Mouse (Mus musculus) neutrophil, adult 5-6 weeks (primary cell): ENCODE results near the gene Cfl1. TPM values are rescaled to one million over a fixed set of nuclear protein-coding genes. Genes with fewer than 3 reads are reported as not detected.
"Not testable (repeated sequence)": the region's sequence is repeated elsewhere in the genome, so short reads cannot be mapped to it uniquely, and the experiment has no call there.

Experiments
- ATAC-seq: fragments of 151-379, 151-347 bp; 2 replicates; pipeline ENCODE4 v1.8.0; 2017; ENCODE audit warnings: mild to moderate bottlenecking, moderate TSS enrichment; ENCODE audit not compliant: insufficient number of reproducible peaks, poor library complexity, low FRiP score, severe bottlenecking; ENCODE audit errors: extremely low read depth
- total RNA-seq: library from RNA; stranded (forward); fragments of 200-1000 nt; gene quantifications from 2 replicates; pipeline ENCODE4 v1.2.3, GENCODE M21; 2017

Gene Cfl1
- total RNA-seq, 1 experiment from 2014 or later: 1,009 TPM

DNA sequence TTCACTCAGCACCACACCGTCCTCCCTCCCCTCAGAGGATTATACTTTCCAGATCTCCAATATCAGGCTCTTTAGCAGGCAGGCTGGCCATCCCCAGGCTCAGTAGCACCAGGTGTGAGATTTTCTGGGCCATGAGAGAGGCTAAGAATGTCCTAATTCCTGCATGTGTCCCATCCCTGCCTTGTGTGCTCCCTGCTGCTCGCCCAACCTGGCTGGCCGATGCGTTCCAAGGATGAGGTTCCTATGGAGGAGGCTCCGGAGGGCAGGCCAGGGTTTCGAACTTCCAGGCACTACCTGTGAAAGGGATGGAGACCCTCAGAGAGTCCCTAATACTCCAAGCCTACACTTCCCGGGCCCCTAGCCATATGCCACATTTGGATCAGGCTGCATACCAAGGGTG lies 4.4 kb upstream of the Cfl1 start:
- no peak for ATAC-seq

GRCm38 (mm10) chr19:5486286-5486685 lies 4.0 kb upstream of the Cfl1 start:
- no peak for ATAC-seq

DNA sequence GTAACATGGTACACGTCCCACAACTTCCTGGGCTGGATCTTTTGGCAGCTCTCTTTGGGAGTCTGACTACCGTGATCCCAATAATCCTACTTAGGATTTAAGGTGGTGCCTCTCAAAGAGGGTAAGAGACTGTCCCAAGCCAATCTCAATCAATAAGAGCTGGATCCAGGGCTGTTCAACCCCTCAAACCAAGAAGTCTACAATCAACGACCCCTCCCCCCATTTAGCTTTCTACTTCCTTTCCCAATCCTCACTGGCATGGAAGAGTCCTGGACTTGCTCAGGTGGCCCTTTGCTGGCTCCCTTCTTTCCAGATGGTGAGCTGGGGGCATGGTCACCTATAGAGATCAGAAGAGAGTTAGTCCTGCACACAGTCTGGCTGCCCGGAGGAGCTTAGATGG lies 3.5 kb upstream of the Cfl1 start:
- ATAC-seq: no peak

GRCm38 (mm10) chr19:5487768-5488550 lies 2.3 kb upstream of the Cfl1 start, which contains the start of gene Mus81:
TSS of gene Mus81 (minus strand) at chr19:5488402.
- peak; percentile 40 for ATAC-seq

- peak; percentile 64 for ATAC-seq
Measured at GRCm38 (mm10) chr19:5488878-5489571, 1.2 kb upstream of the Cfl1 start.

DNA sequence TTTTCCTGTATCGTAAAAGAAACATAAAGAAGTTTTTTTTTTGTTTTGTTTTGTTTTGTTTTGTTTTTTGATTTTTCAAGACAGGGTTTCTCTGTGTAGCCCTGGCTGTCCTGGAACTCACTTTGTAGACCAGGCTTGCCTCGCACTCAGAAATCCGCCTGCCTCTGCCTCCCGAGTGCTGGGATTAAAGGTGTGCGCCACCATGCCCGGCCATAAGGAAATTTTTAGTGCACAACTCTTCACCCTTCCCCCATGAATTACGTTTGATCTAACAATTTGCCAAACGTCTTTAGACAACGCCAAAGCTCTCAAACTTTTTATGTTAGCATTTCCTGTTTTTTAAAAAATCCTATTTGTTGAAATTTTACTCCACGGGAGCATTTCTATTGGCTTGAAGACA lies 534 bp upstream of the Cfl1 start:
- ATAC-seq: not testable (repeated sequence)

GRCm38 (mm10) chr19:5490898-5491708 lies 848 bp downstream of the Cfl1 start:
- ATAC-seq: peak; percentile 38

GRCm38 (mm10) chr19:5492641-5493040 lies 2.4 kb downstream of the Cfl1 start:
- ATAC-seq: no peak

- ATAC-seq: not testable (repeated sequence)
Measured at GRCm38 (mm10) chr19:5493301-5493721, 3.1 kb downstream of the Cfl1 start.

DNA sequence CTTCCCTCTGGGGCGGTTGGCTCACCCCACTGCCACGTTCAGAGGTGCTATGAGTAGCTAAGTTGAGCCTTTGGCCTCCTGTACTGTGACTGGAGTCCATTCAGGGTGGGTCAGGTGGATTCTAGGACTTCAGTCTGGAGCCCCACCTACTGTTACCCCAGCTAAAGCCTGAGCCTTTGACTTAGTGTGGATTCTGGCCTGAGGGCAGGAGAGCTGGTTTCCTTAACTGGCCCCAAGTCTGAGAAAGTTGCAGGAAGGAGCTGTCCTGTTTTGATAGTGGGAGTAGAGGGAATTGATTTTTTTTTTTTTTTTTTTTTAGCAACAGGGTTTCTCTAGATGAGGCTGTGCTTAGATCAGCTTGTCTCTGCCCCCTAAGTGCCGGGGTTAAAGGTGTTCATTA lies 4.1 kb downstream of the Cfl1 start:
- no peak for ATAC-seq

DNA sequence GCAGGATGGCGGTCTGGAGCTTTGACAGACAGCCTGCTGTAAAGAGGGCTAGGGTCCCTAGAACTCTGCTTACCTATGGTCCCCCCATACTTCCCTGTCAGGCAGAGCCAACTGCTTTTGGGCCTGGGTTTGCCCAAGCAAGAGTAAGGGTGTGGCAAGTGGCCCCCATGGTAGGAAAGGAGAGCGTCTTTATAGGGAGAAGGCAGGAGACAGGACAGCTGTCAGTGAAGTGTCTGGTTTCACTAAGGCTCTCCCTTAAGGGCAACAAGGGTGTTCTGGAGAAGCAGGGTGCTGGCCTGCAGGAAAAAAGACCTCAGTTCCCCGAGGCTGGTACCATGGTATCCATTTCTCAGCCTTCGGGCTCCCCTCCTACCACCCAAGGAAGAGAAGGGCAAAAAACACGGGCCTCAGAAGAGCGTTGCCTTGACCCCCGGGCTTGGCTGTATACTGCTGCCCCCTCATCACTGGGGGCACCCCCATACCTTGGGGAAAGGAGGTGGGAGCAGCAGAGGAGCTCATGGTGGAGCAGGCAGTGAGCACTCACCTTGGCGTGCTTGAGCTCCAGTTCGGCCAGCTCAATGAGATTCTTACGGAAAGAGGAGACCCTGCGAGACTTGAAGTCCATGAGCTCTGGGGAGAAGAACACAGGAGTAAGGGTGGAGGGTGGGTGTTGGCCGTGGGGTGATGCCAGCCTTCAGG lies 5.2 kb downstream of the Cfl1 start:
- ATAC-seq: no peak

DNA sequence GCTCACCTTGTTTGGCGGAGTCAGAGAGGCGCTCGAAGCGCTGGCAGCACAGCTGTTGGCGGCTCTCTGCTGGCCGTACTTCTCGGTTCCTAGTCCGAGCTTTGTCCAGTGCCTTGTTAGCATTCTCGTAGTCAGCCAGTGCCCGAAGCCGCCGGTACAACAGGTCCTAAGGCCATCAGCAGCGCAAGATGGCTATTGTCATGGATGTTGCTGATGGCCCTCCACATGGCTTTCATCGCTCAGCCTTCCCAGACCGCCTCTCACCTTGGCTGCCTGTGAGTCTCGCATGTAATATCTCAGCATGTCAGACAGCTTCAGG lies 5.8 kb downstream of the Cfl1 start:
- ATAC-seq: no peak

GRCm38 (mm10) chr19:5500330-5500875 lies 10.1 kb downstream of the Cfl1 start:
- ATAC-seq: no peak

DNA sequence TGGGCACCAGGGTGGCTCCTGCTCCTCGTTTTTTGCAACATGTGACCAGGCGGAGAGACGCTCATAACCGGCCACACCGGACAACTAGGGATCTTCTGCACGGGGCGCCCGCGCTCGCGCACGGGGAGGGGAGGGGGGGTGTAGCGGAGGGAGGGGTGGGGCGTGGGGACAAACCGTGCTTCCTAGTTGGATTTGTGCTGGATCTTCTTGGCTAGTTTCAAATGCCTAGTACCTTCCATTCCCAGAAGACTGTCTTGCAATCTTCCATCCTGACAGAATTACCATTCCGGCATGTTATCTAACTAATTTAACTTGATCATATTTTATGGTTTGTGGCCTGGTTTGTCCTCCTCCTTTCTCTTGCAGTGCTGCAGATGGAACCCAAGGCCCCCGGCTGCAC lies 13.4 kb downstream of the Cfl1 start, which contains the start of gene 1700020D05Rik:
Gene 1700020D05Rik (minus strand): TSS at position 101 of the 400 bp plus-strand sequence.
- no peak for ATAC-seq

DNA sequence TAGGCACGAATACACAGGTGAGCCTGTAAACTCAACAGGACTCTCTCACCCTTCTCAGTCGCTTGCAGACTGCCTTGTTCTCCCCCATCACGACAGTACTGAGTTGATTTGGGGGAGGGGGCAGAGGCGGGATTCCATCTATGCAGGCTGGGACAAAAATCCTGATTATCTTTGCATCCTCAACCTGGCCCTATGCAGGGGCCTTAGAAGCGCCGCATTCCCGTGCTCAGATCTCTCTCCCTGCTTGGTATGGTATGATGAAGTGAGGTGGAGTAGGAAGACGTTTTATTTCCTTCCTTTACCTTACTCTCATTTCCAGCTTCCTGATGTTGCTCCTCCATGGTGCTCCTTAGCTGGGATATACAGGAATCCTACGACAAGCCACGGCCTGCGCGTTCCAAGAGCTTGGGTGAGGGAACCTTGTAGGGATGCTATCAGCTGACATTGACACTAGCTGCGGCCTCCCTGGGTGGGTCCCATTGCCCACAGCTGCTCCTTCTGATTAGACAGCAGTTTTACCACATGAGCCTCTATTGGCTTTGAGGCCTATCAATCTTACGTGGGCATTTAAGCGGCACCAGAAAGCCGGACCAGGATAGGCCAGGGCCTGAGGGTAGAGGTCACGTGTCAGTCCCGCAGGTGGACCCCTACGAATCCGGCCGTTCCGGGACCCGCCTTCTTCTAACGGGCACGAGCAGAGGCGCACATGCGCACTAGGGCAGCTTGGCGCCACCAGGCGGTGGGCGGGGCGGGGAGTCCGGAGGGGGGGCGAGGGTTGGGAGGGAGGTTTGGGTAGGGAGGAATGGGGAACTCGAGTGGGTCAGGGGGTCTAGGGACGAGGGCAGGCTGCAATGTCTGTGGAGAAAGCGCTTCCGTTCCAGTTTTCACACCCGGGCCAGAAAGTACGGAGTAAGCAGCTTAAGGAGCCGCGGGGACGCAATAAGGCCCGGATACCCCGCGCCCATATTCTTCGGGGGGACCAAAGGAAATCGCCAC lies 20.1 kb downstream of the Cfl1 start, which contains the start of gene Snx32:
Gene Snx32 (minus strand): TSS at position 508 of the 996 bp plus-strand sequence.
- peak; percentile 88 for ATAC-seq

DNA sequence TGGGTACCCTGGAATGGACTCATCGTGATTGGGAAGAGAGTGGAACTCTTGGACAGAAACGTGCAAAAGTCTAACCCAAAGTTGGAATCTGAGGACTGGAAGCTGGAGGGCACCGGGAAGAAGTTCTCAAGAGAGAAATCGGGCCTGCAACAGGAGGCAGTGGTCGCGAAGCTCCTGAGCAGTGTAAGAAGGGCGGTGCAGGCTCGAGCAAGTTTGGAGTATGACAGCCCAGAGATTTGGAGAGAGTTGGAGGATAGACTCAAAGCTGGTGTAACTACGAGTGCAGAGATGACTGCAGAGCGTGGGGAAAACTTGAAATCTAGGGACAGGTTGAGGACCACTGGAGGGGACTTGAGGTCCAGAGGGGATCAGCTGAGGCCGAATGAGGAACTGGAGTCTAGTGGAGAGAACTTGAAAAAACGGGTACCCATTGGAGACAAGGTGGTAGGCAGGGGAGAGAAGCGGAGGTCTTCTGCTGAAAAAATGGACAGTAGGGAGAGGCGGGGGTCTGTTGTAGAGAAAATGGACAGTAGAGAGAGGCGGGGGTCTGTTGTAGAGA lies 20.9 kb downstream of the Cfl1 start:
- ATAC-seq: no peak
